Mouse (Mus musculus) telencephalon, adult 2 months (tissue): Measurements from ENCODE around the gene Pdpn.

Experiments
- DNase-seq: peaks from one replicate; pipeline ENCODE4 v3.0.0-alpha.2; 2011; ENCODE audit warnings: low read depth, low spot score

The Pdpn gene

DNA sequence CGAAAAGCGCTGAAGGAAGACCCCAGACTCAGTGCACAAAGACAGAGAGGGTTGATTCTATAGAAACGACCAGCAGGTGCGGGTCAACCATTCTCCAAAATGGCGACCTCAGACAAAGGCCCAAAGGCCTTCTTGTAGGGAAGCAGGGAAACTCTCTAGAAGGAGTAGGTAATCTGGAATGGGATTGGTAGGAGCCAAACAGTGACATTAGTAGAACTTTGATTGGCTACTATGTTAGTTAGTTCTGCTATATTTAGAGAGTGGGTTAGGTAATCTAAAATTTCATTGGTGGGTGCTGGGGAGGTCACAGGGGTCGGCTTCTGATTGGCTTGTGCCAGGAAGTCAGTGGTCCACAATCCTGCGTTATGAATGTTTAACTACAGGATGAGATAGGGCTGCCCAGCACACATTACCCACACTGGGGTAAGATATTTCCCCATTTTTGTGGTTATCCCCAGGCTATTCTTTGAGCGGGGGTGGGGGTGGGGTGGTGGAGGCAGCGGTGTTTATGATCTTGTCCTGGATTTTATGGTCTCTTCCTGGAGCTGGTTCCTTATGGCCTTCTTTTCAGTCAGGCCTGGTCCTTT, 59.7 kb downstream of the Pdpn start:
- no peak for DNase-seq

DNA sequence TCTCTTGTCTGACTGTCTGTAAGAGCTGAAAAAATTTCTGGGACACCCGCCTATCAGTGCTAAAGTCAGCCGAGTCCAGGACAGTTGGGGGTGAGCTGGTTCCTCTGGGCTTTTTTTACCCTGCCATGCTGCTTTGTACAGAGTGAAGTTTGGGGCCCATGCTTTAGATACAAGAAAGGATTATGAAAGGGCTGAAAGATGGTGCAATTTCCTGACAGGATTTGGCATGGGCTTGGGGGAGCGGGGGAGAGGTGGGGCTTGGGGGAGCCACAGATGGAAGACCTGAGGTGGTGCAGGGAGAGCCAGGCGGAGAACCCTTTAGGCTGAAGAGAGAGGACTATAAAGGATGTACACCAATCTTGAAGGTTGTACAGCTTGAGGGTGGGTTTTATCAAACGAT, 60.2 kb downstream of the Pdpn start:
- no peak for DNase-seq

DNA sequence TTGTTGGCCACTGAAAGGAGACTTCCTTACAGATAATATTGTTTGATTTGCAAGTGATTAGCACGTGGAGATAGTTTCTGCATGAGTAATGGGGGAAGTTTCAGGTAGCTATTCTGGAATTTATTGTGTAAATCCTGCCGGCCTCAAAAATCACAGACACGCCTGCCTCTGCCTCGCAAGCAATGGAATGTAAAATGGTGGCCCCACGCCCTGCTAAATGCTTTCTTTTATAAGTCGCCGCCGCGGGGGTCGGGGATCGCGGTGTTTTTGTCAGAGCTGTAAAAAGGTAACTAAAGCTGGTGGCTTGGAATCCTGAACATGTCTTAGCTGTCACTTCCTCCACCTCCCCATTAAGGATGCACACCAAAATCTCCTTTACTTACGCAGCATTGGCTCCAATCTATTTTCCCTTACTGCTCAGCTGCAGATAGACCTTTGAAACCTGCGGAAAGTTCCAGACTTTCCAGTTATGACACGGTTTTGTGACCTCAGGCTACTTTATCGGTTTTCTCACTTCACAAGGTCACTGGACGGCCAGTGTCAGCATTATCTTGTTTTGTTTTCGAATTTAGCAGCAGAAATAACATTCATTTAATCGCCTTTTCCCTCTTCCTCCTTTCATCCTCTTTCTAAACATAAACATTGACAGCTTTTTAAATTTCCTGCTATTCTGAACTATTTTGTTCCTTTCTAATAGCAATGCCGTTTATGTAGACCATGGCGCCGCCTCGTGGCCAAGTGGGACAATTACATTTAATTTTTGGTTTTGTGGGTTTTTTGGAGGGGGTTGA, 60.9 kb downstream of the Pdpn start:
- DNase-seq = no peak

DNA sequence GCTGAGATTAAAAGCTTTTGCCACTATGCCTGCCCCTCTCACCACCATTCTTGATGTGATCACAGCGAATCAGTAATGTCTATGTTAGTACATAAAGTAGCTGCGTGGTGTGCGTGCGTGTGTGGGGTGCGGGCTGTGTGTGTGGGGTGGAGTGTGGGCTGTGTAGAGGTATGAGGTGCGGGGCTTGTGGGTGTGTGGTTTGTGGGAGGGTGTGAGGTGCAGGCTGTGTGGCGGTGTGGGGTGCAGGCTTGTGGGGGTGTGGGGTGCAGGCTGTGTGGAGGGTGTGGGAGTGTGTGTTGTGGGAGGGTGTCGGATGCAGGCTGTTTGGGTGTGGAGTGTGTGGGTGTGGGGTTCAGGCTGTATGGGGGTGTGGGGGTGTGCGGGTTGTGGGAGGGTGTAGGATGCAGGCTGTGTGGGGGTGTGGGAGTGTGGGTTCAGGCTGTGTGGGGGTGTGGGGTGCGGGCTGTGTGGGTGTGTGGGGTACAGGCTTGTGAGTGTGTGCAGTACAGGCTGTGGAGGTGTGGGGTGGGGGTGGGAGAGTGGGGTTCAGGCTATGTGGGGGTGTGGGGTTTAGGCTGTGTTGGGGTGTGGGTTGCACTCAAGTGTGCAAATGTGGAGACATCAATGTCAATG, 67.5 kb downstream of the Pdpn start:
- DNase-seq = no peak

DNA sequence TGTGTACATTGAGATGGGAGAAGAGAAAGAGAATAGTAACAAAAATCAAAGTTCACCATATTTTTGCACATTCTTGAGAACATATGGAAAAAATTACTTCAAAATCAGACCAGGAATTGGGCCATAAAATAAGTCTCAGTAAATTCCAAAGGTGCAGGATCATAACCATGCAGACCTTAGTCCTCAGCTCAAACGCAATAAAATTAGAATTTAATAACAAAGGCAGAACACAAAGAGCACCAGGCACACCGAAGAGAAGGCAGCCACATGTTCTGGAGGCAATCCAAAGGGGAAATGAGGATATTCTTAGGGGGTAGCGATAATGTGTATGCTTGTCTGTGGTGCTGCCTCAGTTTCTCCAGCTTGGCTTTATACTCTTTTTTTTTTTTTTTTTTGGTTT, 68.3 kb downstream of the Pdpn start:
- no peak for DNase-seq

DNA sequence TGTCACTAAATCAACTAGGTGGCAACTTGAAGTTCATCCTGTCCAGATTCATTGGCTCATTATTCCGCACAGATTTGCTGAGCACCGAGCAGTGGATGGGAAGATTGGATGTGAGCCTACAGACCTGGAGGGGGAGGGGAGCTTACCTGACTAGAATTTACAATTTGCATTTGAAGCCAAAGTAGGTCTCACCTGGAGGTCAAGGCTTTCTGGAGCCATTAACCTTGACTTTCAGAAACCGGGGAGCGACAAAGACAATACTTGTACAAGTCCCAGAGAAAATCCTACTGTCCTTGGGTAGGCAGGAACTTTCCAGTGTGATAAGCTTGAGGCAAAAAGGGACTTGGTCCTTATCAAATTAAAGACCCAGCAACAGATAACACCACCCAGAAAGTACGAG, 71.4 kb downstream of the Pdpn start:
- DNase-seq = no peak

DNA sequence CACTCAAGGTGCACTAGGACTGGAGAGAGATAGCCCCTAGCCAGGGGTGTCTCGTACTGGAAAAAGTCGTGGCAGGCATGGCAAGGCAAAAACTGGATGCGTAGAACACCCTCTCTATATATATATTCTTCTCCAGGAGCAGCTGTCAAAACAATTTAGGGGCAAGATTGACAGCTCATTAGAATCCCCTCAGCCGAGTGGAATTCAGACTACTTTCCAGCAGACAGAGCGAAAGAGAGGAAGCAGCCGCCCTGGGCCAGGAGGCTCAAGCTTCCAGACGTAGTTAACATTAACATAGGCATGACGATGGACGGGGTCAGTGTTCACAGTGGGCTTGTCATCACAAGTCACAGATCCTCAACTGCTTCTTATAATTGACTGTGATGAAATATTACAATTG, 73.5 kb downstream of the Pdpn start:
- DNase-seq = no peak

DNA sequence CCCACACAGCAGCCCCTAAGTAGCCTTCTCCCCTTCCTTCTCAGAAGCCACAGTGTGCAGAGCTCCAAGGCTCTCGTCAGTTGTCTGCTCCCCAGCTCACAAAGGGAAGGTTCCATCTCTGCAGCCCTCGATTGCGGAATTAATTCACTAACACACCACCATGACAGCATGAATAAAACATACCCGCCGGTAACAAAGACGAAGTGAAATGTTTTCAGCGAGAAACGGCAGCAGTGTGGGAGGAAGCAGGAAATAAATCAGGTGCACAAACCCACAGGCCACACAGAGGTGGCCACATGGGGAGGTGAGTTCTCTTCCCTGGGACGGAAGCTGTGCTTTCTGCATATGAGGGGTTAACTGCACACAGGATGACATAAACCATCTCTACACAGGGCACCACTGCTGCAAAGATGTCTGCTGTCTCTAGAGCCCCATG, 80.0 kb downstream of the Pdpn start:
- no peak for DNase-seq

DNA sequence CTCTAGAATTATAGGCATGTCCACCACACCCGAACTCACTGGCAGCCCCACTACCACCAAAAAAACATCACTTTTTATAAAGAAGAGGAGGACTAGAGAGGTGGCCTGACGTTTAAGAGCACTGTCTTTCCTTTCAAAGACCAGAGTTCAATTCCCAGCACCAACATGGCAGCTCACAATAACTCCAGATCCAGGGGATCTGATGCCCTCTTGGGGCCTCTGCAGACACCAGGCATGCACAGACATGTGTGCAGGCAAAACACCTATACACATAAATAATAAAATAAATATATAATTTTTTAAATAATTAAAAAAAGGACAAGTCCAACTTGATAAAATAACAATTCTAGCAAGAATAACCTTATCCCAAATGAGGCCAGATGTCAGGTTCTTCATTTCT, 80.5 kb downstream of the Pdpn start:
- no peak for DNase-seq
